Mouse (Mus musculus) skeletal muscle tissue, postnatal 0 days (tissue): ENCODE measurements around the gene Gp5. TPM values are rescaled to one million over a fixed set of nuclear protein-coding genes. Genes with fewer than 3 reads are reported as not detected.

Experiments used
- polyA plus RNA-seq: library from polyadenylated mRNA; unstranded; fragments of >200 nt; fragmentation: Nextera tagmentation; extraction: Ambion mirVana; gene quantifications from 2 replicates; pipeline ENCODE4 v1.2.1, GENCODE M21; 2015

Gp5 gene
- 0.17 and 0.19 TPM in 2 replicates for polyA plus RNA-seq

GRCm38 (mm10) chr16:30310647-30311046 is at the start of gene Gp5:
TSS of gene Gp5 (minus strand) at chr16:30310779.

GRCm38 (mm10) chr16:30282844-30283495 is 27.6 kb downstream of the Gp5 start, which contains the start of gene Lrrc15:
TSS of gene Lrrc15 (minus strand) at chr16:30283256.

GRCm38 (mm10) chr16:30267359-30267758 is 43.2 kb downstream of the Gp5 start, which contains the start of gene Cpn2:
TSS of gene Cpn2 (minus strand) at chr16:30267499.

Other genes starting within 250 kb of the Gp5 start
- gene Hes1, start 246.4 kb downstream of the Gp5 start, polyA plus RNA-seq: 20.0 and 27.7 TPM in 2 replicates
- 0.03 TPM in 1 of 2 replicates, not detected in the other for gene Cpn2, start 43.3 kb downstream of the Gp5 start, polyA plus RNA-seq
- 1.2 and 1.8 TPM in 2 replicates for gene Lrrc15, start 27.5 kb downstream of the Gp5 start, polyA plus RNA-seq
- gene Atp13a3, start 95.2 kb upstream of the Gp5 start, polyA plus RNA-seq: 9.2 and 12.8 TPM in 2 replicates
- 5.8 and 6.7 TPM in 2 replicates for gene Tmem44, start 240.1 kb upstream of the Gp5 start, polyA plus RNA-seq